Mouse (Mus musculus) liver, embryonic 14.5 days (tissue): ENCODE measurements around the gene Cldn3. TPM values are rescaled to one million over a fixed set of nuclear protein-coding genes. Genes with fewer than 3 reads are reported as not detected.

Experiments
- ATAC-seq: fragments of 200-750 bp; cut with Nextera tagmentation; 2 replicates; pipeline ENCODE4 v1.8.0; 2017; ENCODE audit warnings: moderate number of reproducible peaks, mild to moderate bottlenecking, moderate library complexity; ENCODE audit not compliant: insufficient read depth
- DNase-seq, 3 experiments: peaks; one replicate each; pipeline ENCODE4 v3.0.0-alpha.2; 2012 to 2013; ENCODE audit warnings: low read depth in 3 of 3, low spot score in 3 of 3
- H3K27ac ChIP-seq: fragments of 300-500 bp; sonication (generic); 2 replicates; pipeline ENCODE4 v1.5.1; 2014; ENCODE audit warnings: moderate library complexity, mild to moderate bottlenecking, control low read depth, inconsistent platforms
- H3K27me3 ChIP-seq: fragments of 300-500 bp; sonication (generic); 2 replicates; pipeline ENCODE4 v1.6.1; 2014; ENCODE audit warnings: mild to moderate bottlenecking, low read length, moderate library complexity; ENCODE audit not compliant: control insufficient read depth, insufficient read depth
- H3K36me3 ChIP-seq: fragments of 300-500 bp; sonication (generic); replicated peaks from 2 replicates; pipeline ENCODE4 v1.6.1; 2014; ENCODE audit warnings: low read depth; ENCODE audit not compliant: control insufficient read depth, insufficient read depth
- H3K4me1 ChIP-seq, 2 experiments: fragments of 200-500 bp in 1 of 2; fragments of 300-500 bp in 1 of 2; sonication (generic) in 1 of 2; replicated peaks; 2 replicates each; pipeline ENCODE4 v1.6.1; 2012 to 2014; ENCODE audit warnings: antibody characterized with exemption in 1 of 2, inconsistent platforms in 1 of 2, low read length in 1 of 2; ENCODE audit not compliant: control insufficient read depth in 2 of 2, insufficient read depth in 2 of 2
- H3K4me2 ChIP-seq: fragments of 300-500 bp; sonication (generic); 2 replicates; pipeline ENCODE4 v1.6.1; 2014; ENCODE audit warnings: low read depth, mild to moderate bottlenecking, control low read depth, moderate library complexity
- H3K4me3 ChIP-seq, 2 experiments: fragments of 200-500 bp in 1 of 2; fragments of 300-500 bp in 1 of 2; sonication (generic) in 1 of 2; 2 replicates each; pipeline ENCODE4 v1.5.1; 2012 to 2014; ENCODE audit warnings: low read depth in 2 of 2, low read length in 2 of 2, mild to moderate bottlenecking in 2 of 2, control low read depth in 1 of 2, inconsistent platforms in 1 of 2, moderate library complexity in 1 of 2; ENCODE audit not compliant: insufficient read depth in 1 of 2
- H3K9ac ChIP-seq: fragments of 300-500 bp; sonication (generic); replicated peaks from 2 replicates; pipeline ENCODE4 v1.6.1; 2014; ENCODE audit warnings: mild to moderate bottlenecking, control low read depth, moderate library complexity
- H3K9me3 ChIP-seq: fragments of 300-500 bp; sonication (generic); 2 replicates; pipeline ENCODE4 v1.6.1; 2016; ENCODE audit warnings: low read length, mixed read lengths; ENCODE audit not compliant: control insufficient read depth
- CTCF ChIP-seq: IDR thresholded peaks from 2 replicates; pipeline ENCODE4 v1.5.1; 2016; ENCODE audit warnings: antibody characterized with exemption, low read depth, control low read depth
- EP300 ChIP-seq: IDR thresholded peaks from 2 replicates; pipeline ENCODE4 v1.6.1; 2016; ENCODE audit warnings: antibody characterized with exemption, low read depth
- WGBS: fragments of 180-500 bp; shearing (Covaris S2); extraction: QIAGEN DNeasy Blood & Tissue Kit; methylation state at CpG from one replicate; pipeline ENCODE4 v1.1.7; 2014; ENCODE audit not compliant: insufficient replicate concordance; 5-methylcytosine and 5-hydroxymethylcytosine counted together
- polyA plus RNA-seq, 2 experiments: library from polyadenylated mRNA; depleted of rRNA in 1 of 2; stranded (reverse) in 1 of 2; unstranded in 1 of 2; fragments of >200 nt; fragmentation: Nextera tagmentation in 1 of 2; extraction: Ambion mirVana in 1 of 2; gene quantifications; 2 replicates each; pipeline versions ENCODE4 v1.2.1 to v1.2.3; 2012 to 2014

Gene Cldn3
- polyA plus RNA-seq, 2 experiments, result 0.43 to 0.47 TPM

GRCm38 (mm10) chr5:135012671-135013441 is 26.8 kb downstream of the Cldn3 start:
- DNase-seq (peak; percentile 65 to 73 (median 68)), ATAC-seq (no peak)
- TF ChIP-seq CTCF, result peak; percentile 84
- no peak for TF ChIP-seq EP300
- H3K27ac ChIP-seq, result no peak overlapping the region
- no peak overlapping the region for H3K9ac ChIP-seq
- H3K4me2 ChIP-seq, result no peak overlapping the region; the same call in 1 of the 2 replicates
- WGBS, result 11% methylated on average over 16 of the region's 16 CpGs
- no peaks in the 10 kb centered on the region for H3K36me3 ChIP-seq
- H3K4me3 ChIP-seq, result no peak overlapping the region
- H3K4me1 ChIP-seq, result peaks cover 8 to 24% of the 10 kb centered on the region in 2 experiments
- no peaks in the 10 kb centered on the region for H3K9me3 ChIP-seq
- no peaks in the 10 kb centered on the region for H3K27me3 ChIP-seq

GRCm38 (mm10) chr5:135015497-135015896 is 29.5 kb downstream of the Cldn3 start:
- H3K27me3 ChIP-seq, result no peaks in the 10 kb centered on the region
- no peak overlapping the region for H3K4me2 ChIP-seq
- H3K9ac ChIP-seq, result no peak overlapping the region
- peaks cover under 1 to 13% of the 10 kb centered on the region in 2 experiments; a peak in 3 of 4 replicates for H3K4me1 ChIP-seq
- no peaks in the 10 kb centered on the region for H3K9me3 ChIP-seq
- no peak overlapping the region for H3K4me3 ChIP-seq
- H3K36me3 ChIP-seq, result no peaks in the 10 kb centered on the region
- TF ChIP-seq EP300 (no peak), CTCF (peak; percentile 99)
- ATAC-seq, result peak; percentile 16; the same call in 1 of the 2 replicates
- 10% methylated on average over 7 of the region's 7 CpGs for WGBS
- H3K27ac ChIP-seq, result no peak overlapping the region
- peak in 2 of 3 experiments; percentile 57 to 65 for DNase-seq

- 32% methylated on average over 4 of the region's 4 CpGs for WGBS
These were observed 30.3 kb downstream of the Cldn3 start for GRCm38 (mm10) chr5:135016224-135016759.

GRCm38 (mm10) chr5:135021814-135022213 is 35.8 kb downstream of the Cldn3 start:
- no peak for TF ChIP-seq CTCF
- TF ChIP-seq EP300, result no peak
- no peak overlapping the region for H3K9ac ChIP-seq
- H3K36me3 ChIP-seq, result no peaks in the 10 kb centered on the region
- H3K4me3 ChIP-seq, result no peak overlapping the region
- H3K27me3 ChIP-seq, result peaks cover 10% of the 10 kb centered on the region
- no peaks in the 10 kb centered on the region for H3K9me3 ChIP-seq
- peaks cover 5 to 14% of the 10 kb centered on the region in 2 experiments; a peak in 3 of 4 replicates for H3K4me1 ChIP-seq
- no peak for ATAC-seq
- no peak for DNase-seq
- no peak overlapping the region for H3K27ac ChIP-seq
- WGBS, result 68% methylated on average over 6 of the region's 6 CpGs
- no peak overlapping the region for H3K4me2 ChIP-seq

More at GRCm38 (mm10) chr5:135016224-135016759, 30.3 kb downstream of the Cldn3 start:
- Histone ChIP-seq H3K9me3 (no peaks in the 10 kb centered on the region), H3K4me2 (no peak overlapping the region), H3K4me1 (peaks cover 0 to 11% of the 10 kb centered on the region in 2 experiments; a peak in 2 of 4 replicates), H3K27ac (no peak overlapping the region), H3K27me3 (no peaks in the 10 kb centered on the region), H3K36me3 (no peaks in the 10 kb centered on the region), H3K4me3 (no peak overlapping the region), H3K9ac (no peak overlapping the region)
- peak; percentile 16; the same call in 1 of the 2 replicates for TF ChIP-seq CTCF
- TF ChIP-seq EP300, result no peak
- ATAC-seq, result no peak
- no peak for DNase-seq
